In genomic region chr9:96867165-96867564, GRCm38 (mm10) we compare ENCODE assay signal across 19 mouse cellular contexts. TPM values are rescaled to one million over a fixed set of nuclear protein-coding genes. Genes with fewer than 3 reads are reported as not detected.
A peak's percentile ranks its signal among the peaks of the same experiment; 100 is the strongest.
DNase-seq lines count a peak whose midpoint lies in the region; ATAC-seq and TF ChIP-seq lines count a peak whose summit lies in the region.
"Had no signal": no experiment of that assay in that cellular context is flagged by ENCODE, and none has a peak within 500 bp of the region (broad histone marks: within the 10 kb centered on the region; RNA-seq: fewer than 3 reads in every experiment).

No protein-coding gene starts in this region.

- peak overlapping the region; percentile 6; the same call in 1 of the 2 replicates for H3K27ac ChIP-seq in hindbrain, embryonic 10.5 days
- H3K27ac ChIP-seq in hindbrain, embryonic 14.5 days, result no peak overlapping the region
- H3K27ac ChIP-seq in kidney, postnatal 0 days, result no peak overlapping the region
- H3K27ac ChIP-seq: embryonic facial prominence, embryonic 10.5 days; neural tube, embryonic 15.5 days had no signal

- peaks cover 16% of the 10 kb centered on the region for H3K36me3 ChIP-seq in hindbrain, embryonic 10.5 days
- H3K36me3 ChIP-seq in hindbrain, embryonic 14.5 days (replicated peaks; ENCODE audit: control insufficient read depth, insufficient read depth), result no peaks in the 10 kb centered on the region
- H3K36me3 ChIP-seq in kidney, postnatal 0 days (ENCODE audit: insufficient read depth, low read length), result no peaks in the 10 kb centered on the region
- H3K36me3 ChIP-seq: neural tube, embryonic 15.5 days had no signal

- TF ChIP-seq CTCF in kidney, postnatal 0 days (IDR thresholded peaks at IDR 0.05; ENCODE audit: low read depth), result no peak

- no peak overlapping the region for H3K4me2 ChIP-seq in hindbrain, embryonic 14.5 days (replicated peaks)
- no peak overlapping the region for H3K4me2 ChIP-seq in kidney, postnatal 0 days (ENCODE audit: low read length)
- H3K4me2 ChIP-seq: lung, embryonic 14.5 days; neural tube, embryonic 15.5 days had no signal

- H3K27me3 ChIP-seq in hindbrain, embryonic 10.5 days (ENCODE audit: insufficient read depth, poor library complexity, severe bottlenecking), result no peaks in the 10 kb centered on the region
- H3K27me3 ChIP-seq in hindbrain, embryonic 14.5 days (ENCODE audit: control insufficient read depth, insufficient read depth, low read length), result no peaks in the 10 kb centered on the region
- no peaks in the 10 kb centered on the region for H3K27me3 ChIP-seq in kidney, postnatal 0 days (ENCODE audit: insufficient read depth, low read length)
- H3K27me3 ChIP-seq: CH12.LX; neural tube, embryonic 15.5 days had no signal

- no peak for DNase-seq in hindbrain, embryonic 10.5 days (ENCODE audit: low spot score)
- no peak for DNase-seq in hindbrain, embryonic 14.5 days (ENCODE audit: low spot score)
- peak; percentile 89 for DNase-seq in brain, adult 2 months (ENCODE audit: low read depth, low spot score)
- DNase-seq in cerebellum, postnatal 10 days, result peak; percentile 42 to 46
- no peak for DNase-seq in kidney, postnatal 0 days (ENCODE audit: low spot score)
- DNase-seq in adrenal gland, postnatal 4 days (ENCODE audit: low spot score in 2 of 2), result no peak
- no peak for DNase-seq in gastrocnemius, adult 18-20 months (ENCODE audit: low spot score)
- DNase-seq in heart, adult 9 months (ENCODE audit: low spot score in 2 of 2), result no peak
- DNase-seq: adrenal gland, postnatal 10 days; gastrocnemius, postnatal 14 days; layer of hippocampus, adult 9-11 months; lung, embryonic 14.5 days; thymus, adult 18-20 months had no signal

- H3K9ac ChIP-seq in hindbrain, embryonic 14.5 days, result no peak overlapping the region
- H3K9ac ChIP-seq in kidney, postnatal 0 days (ENCODE audit: low read depth, low read length), result no peak overlapping the region
- H3K9ac ChIP-seq: lung, embryonic 14.5 days; neural tube, embryonic 15.5 days had no signal

- peaks cover 18% of the 10 kb centered on the region for H3K4me1 ChIP-seq in hindbrain, embryonic 10.5 days (replicated peaks)
- H3K4me1 ChIP-seq in hindbrain, embryonic 14.5 days (replicated peaks; ENCODE audit: control insufficient read depth, insufficient read depth, low read length), result peaks cover 10% of the 10 kb centered on the region; the same call in 1 of the 2 replicates
- H3K4me1 ChIP-seq in kidney, postnatal 0 days (replicated peaks; ENCODE audit: insufficient read depth, low read length), result 0 out of 2 replicates have a peak, but pooled peaks cover 5% of the 10 kb centered on the region

- WGBS in hindbrain, embryonic 10.5 days, result 36% methylated on average over 7 of the region's 7 CpGs
- 34% methylated on average over 7 of the region's 7 CpGs for WGBS in hindbrain, embryonic 14.5 days
- WGBS in kidney, postnatal 0 days, result 55% methylated on average over 7 of the region's 7 CpGs

- peaks cover 7% of the 10 kb centered on the region for H3K9me3 ChIP-seq in hindbrain, embryonic 10.5 days
- H3K9me3 ChIP-seq in hindbrain, embryonic 14.5 days (ENCODE audit: control insufficient read depth, low read length), result no peaks in the 10 kb centered on the region
- H3K9me3 ChIP-seq in kidney, postnatal 0 days (replicated peaks; ENCODE audit: low read length), result no peaks in the 10 kb centered on the region
- H3K9me3 ChIP-seq: neural tube, embryonic 15.5 days had no signal

- no peak overlapping the region for H3K4me3 ChIP-seq in hindbrain, embryonic 10.5 days
- no peak overlapping the region for H3K4me3 ChIP-seq in hindbrain, embryonic 14.5 days (replicated peaks; ENCODE audit: low read length)
- H3K4me3 ChIP-seq in kidney, postnatal 0 days (replicated peaks; ENCODE audit: low read depth, low read length), result no peak overlapping the region
- H3K4me3 ChIP-seq: embryonic facial prominence, embryonic 10.5 days; erythroblast, embryonic 14.5 days; neural tube, embryonic 15.5 days had no signal

- no peak for ATAC-seq in hindbrain, embryonic 14.5 days (ENCODE audit: low FRiP score)
- peak; percentile 35; the same call in 1 of the 2 replicates for ATAC-seq in kidney, postnatal 0 days (replicated peaks; ENCODE audit: low FRiP score, low read depth)
- ATAC-seq: forebrain, embryonic 16.5 days; inflammation-experienced regulatory T-cells, adult 6 months had no signal

RNA-seq across cellular contexts. Expression of gene Pxylp1, which starts 25.3 kb away (rescaled TPM):
- 28.5 and 33.1 TPM in 2 replicates for polyA plus RNA-seq in hindbrain, embryonic 10.5 days (2016; fragmentation: Nextera tagmentation; extraction: Ambion mirVana)
- 34.6 and 43.9 TPM in 2 replicates for polyA plus RNA-seq in hindbrain, embryonic 14.5 days (2014; fragmentation: Nextera tagmentation; extraction: Ambion mirVana)
- 13.8 and 15.7 TPM in 2 replicates for polyA plus RNA-seq in kidney, postnatal 0 days (2015; fragmentation: Nextera tagmentation; extraction: Ambion mirVana)
- 10 to 100 TPM; 17.1 to 20.7 TPM for total RNA-seq in adrenal gland, postnatal 4 days (2021)
- under 1 TPM; 0.68 to 0.95 TPM for total RNA-seq in gastrocnemius, adult 18-20 months (2021)

Comparison
In these comparisons a context has a peak if more than half of its experiments do, and no peak if none do; other contexts are left out.
1. DNase-seq: peak in brain, adult 2 months (single experiment) and cerebellum, postnatal 10 days (2 of 2); none in hindbrain, embryonic 10.5 days (single experiment), hindbrain, embryonic 14.5 days (single experiment), kidney, postnatal 0 days (single experiment), adrenal gland, postnatal 4 days (0 of 2), gastrocnemius, adult 18-20 months (single experiment) and heart, adult 9 months (0 of 2).